Mouse (Mus musculus) cerebellum, adult 9-10 months (tissue): ENCODE measurements at regions not wholly inside any gene's neighbourhood (a gene's known extent, or its start where the extent isn't known, plus 50 kb on each side); places are given as distances from the start of the nearest gene placed in this dataset.

ENCODE experiments used
- DNase-seq: peaks from one replicate; pipeline ENCODE4 v3.0.0; 2022

DNA sequence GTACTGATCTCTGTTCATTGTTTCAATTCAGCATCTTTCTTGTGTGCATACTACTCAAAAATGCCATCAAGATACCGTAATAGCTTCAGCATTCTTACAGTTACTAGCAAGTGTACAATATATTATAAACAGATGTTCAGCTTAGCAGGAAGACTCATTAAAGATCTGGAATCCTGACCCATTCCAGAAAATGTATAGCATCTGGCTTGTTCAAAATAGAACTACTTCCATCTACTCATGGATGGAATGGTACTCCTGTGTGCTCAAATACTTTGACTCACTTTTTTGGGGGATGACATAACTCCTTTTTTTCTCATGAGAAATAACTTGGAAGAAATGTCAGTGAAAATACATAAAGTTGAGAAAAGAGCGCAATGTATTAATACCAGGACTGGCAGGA lies 291.2 kb upstream of the Manea start:
- no peak for DNase-seq

DNA sequence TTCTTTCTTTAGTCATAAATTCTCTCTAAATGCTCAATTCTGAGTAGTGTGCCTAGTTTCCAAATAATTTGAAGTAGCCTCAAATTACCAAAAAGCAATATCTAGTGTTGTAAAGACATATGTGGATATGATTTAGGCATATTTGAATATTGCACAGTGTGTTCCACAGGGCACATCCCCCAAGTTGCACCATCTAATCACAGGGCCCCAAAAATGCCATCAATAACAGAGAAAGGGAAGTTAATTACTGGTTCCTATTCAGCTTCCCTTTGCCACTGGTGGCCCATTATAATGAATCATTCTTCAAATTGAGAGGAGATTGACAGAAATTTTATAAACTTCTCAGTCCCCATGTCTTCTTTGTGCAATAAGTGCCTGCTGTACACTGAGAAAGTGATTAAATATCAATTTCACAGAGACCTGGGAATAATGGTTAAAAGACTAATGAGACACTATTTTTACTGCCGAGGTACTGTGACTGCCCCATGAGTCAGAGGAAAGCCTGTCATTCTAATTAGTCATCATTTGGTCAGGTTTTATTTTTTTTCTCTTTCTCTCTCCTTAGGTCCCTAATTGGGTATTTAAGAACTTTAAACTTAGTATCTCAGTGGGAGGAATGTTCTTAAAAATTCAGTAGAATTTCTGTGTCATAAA lies 284.0 kb upstream of the Manea start:
- DNase-seq: no peak

DNA sequence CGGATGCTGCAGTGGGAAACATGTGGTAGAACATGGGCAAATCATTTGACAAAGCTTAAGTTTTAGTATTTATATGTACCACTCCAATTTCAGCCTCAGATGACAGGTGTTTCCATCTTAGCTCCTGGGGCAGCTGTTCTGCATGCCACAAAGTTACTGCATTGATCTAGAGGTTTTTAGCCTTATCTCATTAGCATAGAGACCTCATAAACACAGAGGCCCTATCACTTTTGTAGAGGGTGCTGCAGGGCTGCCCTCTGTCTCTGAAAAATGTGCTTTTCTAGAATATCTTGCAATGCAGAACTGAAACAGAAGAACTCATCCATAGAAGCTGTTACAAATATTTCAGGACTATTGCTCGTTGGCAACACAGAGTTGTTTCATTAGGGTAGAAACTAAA lies 283.0 kb upstream of the Manea start:
- no peak for DNase-seq

DNA sequence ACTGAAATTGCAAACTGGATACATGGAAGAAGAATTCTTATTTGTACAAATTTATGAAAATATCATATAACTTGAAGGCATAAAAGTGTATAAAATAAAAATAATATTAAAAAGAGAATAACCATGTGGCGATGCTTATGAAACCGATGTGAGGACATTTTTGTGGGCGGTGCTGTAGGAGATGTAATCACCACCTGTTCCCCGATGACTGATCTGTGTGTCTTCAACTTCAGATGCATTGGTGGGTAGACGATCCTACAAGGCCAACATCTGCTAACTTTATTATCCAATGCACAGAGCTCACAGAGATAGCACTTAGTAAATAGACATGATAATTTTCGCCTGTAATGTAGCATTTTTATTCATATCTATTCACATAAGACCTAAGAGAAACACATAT lies 281.1 kb upstream of the Manea start:
- no peak for DNase-seq

DNA sequence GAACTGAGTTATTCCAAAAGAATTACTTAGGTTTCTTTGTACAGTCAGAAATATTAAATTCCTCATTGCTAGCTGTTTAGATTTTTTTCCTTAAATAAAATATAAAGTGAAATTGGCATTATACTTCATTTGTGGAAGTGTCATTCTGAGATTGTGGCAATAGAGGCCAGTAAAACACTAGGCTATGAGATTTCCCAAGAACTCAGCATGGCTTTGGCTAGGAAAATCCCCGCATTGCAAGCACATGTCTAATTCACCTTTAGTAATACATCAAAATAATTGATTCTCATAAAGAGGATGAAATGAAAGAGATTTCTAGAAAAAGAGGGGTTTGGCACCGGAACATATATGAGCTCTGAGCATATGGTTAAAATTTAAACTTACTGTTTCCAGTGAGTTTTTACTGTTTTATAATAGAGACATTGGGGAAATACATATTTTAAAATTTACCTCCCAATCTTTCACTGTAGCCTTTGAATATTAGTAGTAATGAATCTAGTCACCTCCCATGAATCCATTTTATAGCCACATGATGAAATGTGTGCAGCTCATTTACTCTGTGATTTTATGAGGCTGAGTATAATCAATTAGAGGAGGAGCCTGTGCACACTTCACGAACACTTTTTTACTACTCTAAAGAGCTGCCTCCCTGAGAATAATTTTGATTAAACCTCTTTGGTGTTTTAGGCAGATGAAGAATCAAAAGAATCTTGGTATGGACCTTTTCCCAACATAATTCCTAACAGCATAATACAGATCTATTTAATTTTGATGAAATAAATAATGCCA lies 242.6 kb upstream of the Manea start:
- DNase-seq: no peak

DNA sequence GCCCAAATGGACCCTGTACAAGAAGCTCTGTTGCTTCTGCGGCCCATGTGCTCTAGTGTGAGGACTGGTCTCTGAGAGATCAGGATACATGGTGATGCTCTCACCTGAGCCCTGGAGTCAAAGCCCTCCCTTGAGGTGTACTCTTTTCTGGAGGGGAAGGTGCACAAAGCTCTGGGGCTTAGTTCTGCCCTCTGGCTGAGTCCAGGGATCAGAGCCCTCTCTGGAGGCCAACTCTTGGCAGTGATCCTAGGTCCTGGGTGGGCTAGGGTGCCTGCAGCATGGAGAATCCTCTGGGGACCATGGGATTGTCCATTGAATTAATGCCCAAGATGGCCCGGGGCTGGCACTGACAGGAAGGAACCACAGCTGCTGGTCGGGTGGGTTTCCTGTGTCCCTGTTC lies 209.0 kb upstream of the Manea start:
- no peak for DNase-seq

DNA sequence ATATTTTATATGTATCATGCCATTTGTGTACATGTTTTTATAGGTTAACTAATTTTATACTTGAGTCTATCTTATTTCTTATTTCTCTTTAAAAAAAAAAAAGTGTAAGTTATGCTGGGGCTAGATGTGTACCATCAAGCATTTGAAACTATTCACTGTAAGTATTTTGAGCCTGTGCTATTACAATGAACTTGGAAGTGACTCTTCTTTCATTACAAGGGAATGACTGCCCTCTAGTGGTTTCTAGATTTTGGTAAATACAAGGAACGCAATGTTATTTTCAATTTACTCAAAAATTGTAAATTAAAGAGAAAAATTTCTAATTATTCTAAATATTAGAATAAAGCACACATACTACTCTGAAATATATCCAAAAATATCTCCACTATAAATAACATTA lies 197.1 kb upstream of the Manea start:
- DNase-seq: peak; percentile 71

DNA sequence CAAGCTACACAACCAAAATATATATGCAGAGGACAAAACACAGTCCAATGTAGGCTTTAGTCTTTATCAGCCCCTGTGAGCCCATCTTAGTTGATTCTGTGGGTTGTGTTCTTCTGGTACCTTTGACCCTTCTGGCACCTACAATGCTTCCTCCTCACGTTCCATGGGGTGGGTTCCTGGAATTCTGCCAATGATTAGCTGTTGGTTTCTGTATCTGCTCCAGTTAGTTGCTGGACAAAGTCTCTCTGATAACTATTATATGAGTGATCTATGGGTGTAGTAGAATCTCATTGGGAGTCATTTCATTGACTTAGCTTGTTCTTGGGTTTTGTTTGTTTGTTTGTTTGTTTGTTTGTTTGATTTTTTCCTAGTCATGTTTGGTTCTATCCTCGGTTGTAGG lies 195.8 kb upstream of the Manea start:
- DNase-seq: no peak

DNA sequence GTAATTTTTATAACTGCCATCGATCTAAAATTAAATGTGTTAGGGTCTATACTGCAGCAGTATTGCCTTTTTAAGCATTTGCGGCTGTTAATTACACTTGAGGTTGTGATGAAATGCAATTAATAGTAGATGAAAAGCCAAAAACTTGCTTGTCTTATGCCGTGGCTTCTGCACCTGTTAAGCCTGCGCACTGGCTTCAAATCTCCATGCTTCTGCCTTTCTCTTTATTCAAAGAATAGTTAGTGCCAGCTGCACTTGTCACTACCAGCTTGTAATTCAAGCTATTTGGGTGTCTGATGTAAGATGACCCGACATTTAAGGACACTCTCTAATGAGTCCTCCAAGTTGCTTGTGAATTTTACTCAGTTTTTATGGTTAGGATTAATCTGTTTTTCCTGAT lies 161.3 kb upstream of the Manea start:
- no peak for DNase-seq

DNA sequence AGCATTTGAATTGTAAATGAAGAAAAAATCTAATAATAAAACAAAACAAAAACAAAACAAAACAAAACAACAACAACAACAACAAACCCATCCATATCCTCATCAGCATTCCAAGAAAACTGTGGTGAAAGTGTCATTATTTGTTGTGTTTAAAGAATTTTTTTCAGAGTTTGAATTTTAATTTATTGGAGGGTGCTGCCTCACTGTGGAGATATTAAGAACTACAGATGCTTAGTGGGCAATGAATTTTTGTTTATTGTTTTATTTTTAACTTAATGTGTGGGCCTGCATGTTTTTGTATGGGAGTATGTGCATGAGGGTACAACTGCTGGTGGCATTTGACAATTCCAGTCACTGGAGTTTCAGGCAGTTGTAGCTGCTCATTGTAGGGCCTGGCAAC lies 147.6 kb upstream of the Manea start:
- DNase-seq: peak; percentile 40

DNA sequence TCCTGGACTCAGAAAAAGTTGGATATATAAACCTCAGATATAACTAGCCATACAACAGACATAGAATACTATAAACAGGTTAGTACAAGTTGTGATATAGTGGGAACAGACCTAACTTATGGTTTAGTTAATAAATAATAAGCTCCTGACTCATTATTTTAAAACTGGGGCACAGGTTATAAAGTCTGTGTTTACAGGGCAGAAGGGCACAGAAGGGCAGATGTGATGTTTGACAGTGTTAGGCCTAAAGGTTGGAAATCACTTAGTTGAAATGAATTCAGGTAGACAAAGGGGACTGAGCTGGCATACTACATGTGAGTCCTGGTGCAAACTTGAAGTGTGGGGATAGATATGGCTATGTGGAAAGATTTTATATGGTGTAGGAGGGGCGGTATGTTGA lies 128.2 kb upstream of the Manea start:
- DNase-seq: no peak

DNA sequence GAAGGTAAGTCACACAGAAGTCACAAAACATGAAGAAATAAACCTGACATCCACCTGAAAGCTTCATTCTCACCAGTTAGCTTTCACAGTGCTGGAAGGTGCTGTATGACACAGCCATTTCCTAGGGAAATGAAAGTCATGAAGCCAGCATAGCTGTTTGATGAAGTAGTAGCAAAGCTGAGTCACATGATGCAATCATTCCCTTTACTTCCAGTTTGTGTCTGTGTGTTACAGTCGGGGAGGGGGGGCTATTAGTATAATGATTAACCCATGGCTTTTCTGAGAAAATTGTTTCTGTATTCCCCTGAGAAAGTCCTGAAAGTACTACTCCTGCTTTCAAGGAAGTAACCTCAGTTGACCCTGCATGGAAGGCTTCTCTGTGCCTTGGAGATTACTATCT lies 94.8 kb upstream of the Manea start:
- DNase-seq: no peak

DNA sequence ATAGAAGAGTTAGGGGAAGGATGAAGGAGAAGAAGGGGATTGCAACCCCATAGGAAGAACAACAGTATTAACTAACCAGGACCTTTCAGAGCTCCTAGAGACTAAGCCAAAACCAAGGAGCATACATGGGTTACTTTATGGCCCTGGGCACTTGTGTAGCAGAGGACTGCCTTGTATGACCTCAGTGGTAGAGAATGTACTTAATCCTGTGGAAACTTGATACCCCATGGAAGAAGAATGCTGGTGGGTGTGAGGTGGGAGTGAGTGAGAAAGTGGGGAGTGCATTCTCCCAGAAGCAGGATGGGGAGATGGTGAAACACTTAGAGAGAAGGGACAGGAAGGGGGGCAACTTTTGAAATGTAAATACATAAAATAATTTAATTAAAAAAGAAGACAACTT lies 75.4 kb upstream of the Manea start:
- DNase-seq: no peak

DNA sequence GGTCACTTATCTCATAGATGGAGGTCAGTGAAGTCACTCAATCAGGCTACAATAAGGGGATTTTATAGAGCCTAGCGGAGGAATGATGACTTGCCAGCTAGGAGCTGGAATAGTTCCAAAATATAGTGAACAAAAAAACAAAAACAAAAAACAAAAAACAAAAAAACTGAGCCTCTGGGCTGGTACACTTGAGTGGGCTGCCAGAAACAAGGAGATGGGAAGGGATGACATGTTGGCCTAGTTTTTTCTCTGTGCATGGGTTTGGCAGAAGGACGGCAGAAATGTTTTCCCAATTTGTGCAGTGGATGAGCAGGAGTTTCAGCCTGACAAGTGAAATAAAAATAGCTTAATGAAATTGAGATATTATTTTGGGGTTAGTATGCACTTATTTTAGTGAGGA lies 57.6 kb upstream of the Manea start:
- DNase-seq: peak; percentile 53

DNA sequence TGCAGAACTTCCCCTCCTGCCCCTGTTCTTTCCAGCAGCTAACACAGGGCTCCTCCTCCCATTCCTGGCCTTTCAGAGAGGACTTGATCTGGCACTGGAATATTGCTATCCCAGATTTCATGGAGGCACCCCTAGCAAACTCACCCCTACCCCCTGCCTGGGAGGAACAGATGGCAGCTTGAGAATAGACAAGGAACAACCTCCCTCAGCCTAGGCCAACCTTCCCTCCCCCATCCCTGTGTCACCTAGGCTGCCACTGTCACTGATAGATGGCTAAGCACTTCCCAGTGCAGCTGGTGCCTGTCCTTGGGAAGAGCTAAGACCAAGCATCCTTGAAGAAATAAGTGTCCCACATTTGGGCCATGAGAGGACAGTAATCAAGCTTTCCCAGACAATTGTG lies 55.5 kb upstream of the Manea start:
- peak; percentile 96 for DNase-seq
